Mouse (Mus musculus): ENCODE measurements around the gene Slc26a10.
"Not testable (repeated sequence)": the region's sequence is repeated elsewhere in the genome, so short reads cannot be mapped to it uniquely, and the experiment has no call there.

Slc26a10 gene

DNA sequence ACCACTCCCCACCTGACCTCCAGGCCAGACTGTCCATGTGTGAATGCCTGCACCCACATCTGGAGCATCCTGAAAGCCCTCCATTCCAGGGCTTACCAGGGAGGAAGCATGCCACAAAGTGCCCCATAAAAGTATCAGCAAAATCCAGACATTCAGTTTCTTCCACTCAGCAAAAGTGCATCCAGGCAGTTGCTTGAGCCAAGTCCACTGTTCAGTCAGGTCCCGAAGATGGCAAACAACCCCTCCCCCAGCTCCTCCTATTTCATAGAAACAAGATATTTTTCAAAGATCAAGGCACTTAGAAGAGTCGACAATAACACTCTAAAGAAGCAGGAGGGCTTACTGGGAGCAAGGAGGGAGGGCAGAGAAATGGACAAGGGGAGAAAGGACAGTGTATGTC is 18.0 kb upstream of the Slc26a10 start:
- DNase-seq (ENCODE audit: low read depth, low spot score) = no peak

DNA sequence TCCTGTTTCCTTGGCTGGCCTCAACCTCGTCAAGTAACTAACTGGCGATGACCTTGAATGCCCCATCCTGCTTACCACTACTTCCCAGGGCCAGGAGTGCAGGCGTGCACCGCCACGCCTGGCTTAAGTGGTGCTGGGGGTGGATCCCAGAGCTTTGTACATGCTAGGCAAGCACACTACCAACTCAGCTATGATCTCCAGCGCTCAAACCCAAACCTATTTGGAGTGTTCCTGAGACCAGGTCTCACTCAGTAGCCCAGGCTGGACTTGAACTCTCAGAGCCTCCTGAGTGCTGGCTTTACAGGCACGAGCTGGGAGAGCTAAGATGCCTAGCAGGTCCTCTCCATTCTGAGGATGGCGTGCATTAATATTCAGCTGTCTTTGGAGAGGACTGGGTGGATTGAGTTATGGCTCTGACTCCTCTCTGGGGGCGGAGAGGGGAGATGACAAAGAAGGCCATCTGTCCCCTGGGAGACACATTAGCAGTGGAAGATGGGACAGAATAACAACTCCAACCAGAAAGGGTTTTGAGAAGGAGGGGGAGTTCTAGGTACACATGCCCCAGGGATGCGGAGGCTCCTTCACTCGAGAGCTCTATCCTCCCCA is 17.2 kb upstream of the Slc26a10 start:
- no peak for DNase-seq (ENCODE audit: low read depth, low spot score)

GRCm38 (mm10) chr10:127197104-127197503 is 16.7 kb upstream of the Slc26a10 start:
- DNase-seq (ENCODE audit: low read depth, low spot score) = no peak

GRCm38 (mm10) chr10:127196392-127196791 is 15.9 kb upstream of the Slc26a10 start:
- no peak for DNase-seq (ENCODE audit: low read depth, low spot score)

- DNase-seq (ENCODE audit: low read depth, low spot score) = no peak
Observed at GRCm38 (mm10) chr10:127195328-127196129, 15.1 kb upstream of the Slc26a10 start, which contains the start of gene Dtx3. Gene Dtx3, minus strand, starts transcription at chr10:127195728.

GRCm38 (mm10) chr10:127194428-127195327 is 14.2 kb upstream of the Slc26a10 start:
- no peak for DNase-seq (ENCODE audit: low read depth, low spot score)

- no peak for DNase-seq (ENCODE audit: low read depth, low spot score)
Observed at GRCm38 (mm10) chr10:127193011-127193410, 12.6 kb upstream of the Slc26a10 start.

GRCm38 (mm10) chr10:127192057-127192328 is 11.5 kb upstream of the Slc26a10 start:
- not testable (repeated sequence) for DNase-seq (ENCODE audit: low read depth, low spot score)

- no peak for DNase-seq (ENCODE audit: low read depth, low spot score)
Observed at GRCm38 (mm10) chr10:127191191-127192056, 11.0 kb upstream of the Slc26a10 start.

DNA sequence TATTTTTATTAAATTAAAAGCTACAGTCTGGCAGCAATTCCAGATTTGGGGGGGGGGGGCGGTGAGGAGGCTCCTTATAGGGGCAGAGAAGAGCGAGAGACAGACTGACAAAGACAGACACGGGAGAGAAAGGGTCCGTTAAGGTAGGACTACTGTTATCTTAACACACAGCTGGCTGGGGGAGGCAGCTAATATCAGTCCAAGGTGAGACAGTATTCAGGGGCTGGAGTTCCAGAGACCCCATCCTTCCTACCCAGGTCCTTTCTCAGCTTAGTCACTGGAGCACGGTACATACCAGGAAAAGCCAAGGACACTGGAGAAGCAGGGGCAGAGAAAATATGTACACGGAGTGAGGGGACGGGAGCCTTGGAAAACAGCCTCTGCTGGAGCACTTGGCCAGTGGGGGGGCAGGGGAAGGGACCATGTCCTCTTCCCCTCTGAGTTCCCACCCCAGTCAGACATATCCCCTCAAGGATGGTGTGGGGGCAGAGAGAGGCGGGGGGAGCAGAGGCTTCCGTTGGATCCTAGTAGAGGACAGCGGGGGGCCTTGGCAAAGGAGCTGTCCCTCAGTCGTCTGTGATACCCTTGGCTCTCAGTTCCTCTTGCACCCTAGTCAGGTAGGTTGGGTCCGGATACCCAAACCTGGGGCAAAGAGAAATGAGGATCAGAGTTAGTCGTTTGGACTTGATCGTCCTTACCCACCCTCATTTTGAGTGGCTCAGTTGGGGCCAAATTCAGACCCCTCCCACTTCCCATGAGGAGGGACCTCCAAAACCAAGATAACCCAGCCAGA is 10.1 kb upstream of the Slc26a10 start:
- no peak for DNase-seq (ENCODE audit: low read depth, low spot score)

- no peak for DNase-seq (ENCODE audit: low read depth, low spot score)
Observed at GRCm38 (mm10) chr10:127189651-127190381, 9.4 kb upstream of the Slc26a10 start, which contains the start of gene Arhgef25. Gene Arhgef25, minus strand, starts transcription at chr10:127190083.

DNA sequence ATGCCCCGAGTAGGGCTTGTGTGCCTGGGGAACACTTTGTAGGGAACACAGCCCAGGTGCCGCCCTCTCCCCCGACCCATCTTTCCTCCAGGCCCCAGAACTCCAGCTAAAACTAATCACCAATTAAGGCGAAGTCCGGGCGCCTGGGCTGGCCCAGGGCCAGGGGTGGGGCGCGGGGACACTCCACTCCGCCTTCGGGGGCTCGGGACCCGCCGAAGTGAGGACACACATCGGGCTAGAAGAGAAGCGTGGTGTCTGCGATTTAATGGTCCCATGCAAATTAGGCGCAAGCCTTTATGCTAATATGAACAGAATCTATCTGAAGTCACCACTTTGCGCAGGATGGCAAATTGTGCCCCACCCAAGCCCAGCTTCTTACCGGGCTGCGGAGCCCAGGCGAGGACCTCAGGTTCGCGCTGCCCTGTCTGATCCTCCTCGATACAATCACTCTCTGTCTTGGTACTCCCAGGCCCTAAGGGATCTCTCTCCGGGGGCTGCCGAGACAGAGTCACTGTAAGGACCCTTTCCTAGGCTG is 8.7 kb upstream of the Slc26a10 start:
- no peak for DNase-seq (ENCODE audit: low read depth, low spot score)

- DNase-seq (ENCODE audit: low read depth, low spot score) = peak; percentile 78
Observed at GRCm38 (mm10) chr10:127188465-127189115, 8.1 kb upstream of the Slc26a10 start.

GRCm38 (mm10) chr10:127188079-127188453 is 7.6 kb upstream of the Slc26a10 start:
- no peak for DNase-seq (ENCODE audit: low read depth, low spot score)

DNA sequence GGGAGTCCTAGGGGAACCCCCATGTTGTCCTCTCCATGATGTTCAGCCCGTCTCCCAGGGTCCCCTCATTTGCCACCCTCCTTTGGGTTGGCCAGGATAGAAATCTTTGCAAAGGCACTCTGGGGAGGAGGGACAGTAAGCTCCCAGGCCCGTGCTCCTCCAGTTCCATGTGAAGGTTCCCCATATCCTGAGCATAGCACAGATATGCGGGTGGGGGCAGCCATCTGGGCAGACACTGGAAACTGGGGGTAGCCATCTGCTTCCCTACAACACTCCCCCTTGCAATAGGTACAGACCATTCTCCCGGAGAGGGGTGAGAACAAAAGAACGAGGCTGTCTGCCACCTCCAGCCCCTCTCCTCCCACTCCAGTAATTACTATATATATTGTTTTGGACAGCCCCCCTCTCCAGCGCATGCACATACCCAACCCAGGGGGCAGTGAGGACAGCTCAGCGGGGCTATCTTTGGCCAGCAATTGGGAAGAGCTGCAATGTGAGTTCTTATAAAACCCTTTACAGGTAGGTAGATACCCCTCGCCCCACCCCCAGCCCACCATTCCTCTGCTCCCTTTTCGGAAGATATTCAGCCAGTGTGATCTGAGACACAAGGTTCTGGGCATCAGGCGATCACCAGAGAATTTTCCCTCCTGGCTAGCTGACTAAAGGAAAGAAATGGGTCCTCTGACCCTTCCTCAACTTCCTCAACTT is 7.1 kb upstream of the Slc26a10 start:
- no peak for DNase-seq (ENCODE audit: low read depth, low spot score)

DNA sequence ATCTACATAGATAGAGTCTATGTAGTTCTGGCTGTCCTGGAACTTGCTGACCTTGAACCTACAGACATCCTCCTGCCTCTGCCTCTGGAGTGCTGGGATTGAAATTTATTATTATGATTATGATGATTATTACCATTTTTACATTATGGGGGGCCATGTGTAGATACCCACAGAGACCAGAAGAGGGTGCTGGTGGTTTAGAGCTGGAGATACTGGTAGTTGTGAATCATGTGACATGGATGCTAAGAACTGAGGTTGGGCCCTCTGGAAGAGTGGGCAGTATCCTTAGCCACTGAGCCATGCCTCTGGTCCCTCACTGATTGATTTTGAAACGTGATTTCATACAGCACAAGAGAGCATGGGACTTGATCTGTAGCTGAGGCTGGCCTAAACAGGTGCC is 6.0 kb upstream of the Slc26a10 start:
- no peak for DNase-seq (ENCODE audit: low read depth, low spot score)

DNA sequence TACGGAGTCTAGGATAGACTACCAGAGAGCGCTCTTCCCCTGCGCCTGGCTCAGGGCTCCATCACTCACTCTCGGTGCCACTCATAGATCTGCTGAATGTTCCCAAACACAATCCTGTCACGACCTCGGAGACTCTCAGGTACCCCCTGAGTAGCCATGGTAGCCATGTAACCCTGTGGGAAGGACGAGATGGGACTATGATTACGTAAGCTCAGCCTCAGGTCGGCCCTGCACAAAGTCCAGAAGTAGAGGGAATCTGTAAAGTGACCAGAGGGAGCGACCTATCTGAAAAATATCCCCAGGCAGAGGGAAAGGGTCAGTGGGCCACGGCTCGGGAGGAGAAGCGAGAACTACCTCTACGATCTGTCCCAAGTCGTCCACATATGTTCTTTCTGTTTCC is 5.1 kb upstream of the Slc26a10 start:
- DNase-seq (ENCODE audit: low read depth, low spot score) = no peak

GRCm38 (mm10) chr10:127185101-127185500 is 4.7 kb upstream of the Slc26a10 start:
- no peak for DNase-seq (ENCODE audit: low read depth, low spot score)
